Mouse (Mus musculus): ENCODE results near the gene Tom1.

DNA sequence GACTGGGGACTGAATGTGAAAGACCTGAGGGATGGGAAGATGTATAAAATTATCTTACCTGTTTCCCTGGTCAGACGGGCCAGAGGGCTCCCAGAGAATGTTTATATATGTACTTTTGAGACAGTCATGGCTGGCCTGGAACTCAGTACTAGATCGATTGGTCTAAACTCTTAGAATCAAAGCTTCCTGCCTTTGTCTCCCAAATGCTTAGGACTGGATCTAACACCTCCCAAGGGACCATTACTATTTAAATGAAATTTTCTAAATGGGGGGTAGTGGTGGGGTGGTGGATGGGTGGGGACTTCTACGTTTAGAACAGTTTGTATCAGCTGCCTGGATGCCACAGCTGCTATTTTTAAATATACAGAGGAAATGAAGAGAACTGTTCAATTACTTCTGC, 19.5 kb upstream of the Tom1 start:
- TF ChIP-seq CTCF (conservative IDR thresholded peaks at IDR 0.05; ENCODE audit: low read length) = no peak
- no peak for TF ChIP-seq NANOG (IDR thresholded peaks at IDR 0.05; ENCODE audit: borderline replicate concordance, low read length)

Data from E14TG2a.4 (cell line).